Mouse (Mus musculus) MEL (cell line): ENCODE measurements around the gene Ak6.
A peak's percentile ranks its signal among the peaks of the same experiment; 100 is the strongest.

ENCODE experiments used
- BHLHE40 ChIP-seq: IDR thresholded peaks from 2 replicates; pipeline ENCODE4 v1.6.1; 2012; ENCODE audit warnings: low read depth, mild to moderate bottlenecking, inconsistent platforms, low read length, improper control_type of control experiment, borderline replicate concordance
- MAZ ChIP-seq: IDR thresholded peaks from 2 replicates; pipeline ENCODE4 v1.6.1; 2012; ENCODE audit warnings: low read depth, mild to moderate bottlenecking, inconsistent platforms, low read length, improper control_type of control experiment
- POLR2AphosphoS2 ChIP-seq: IDR thresholded peaks from 2 replicates; pipeline ENCODE4 v1.6.1; 2011; ENCODE audit warnings: low read length, improper control_type of control experiment
- SMC3 ChIP-seq: IDR thresholded peaks from 2 replicates; pipeline ENCODE4 v1.6.1; 2011; ENCODE audit warnings: low read depth, low read length, improper control_type of control experiment
- UBTF ChIP-seq: IDR thresholded peaks from 2 replicates; pipeline ENCODE4 v1.6.1; 2012; ENCODE audit warnings: low read depth, mild to moderate bottlenecking, inconsistent platforms, low read length, improper control_type of control experiment, moderate library complexity, borderline replicate concordance; ENCODE audit not compliant: insufficient read depth
- ZMIZ1 ChIP-seq: IDR thresholded peaks from 2 replicates; pipeline ENCODE4 v1.6.1; 2012; ENCODE audit warnings: low read depth, mild to moderate bottlenecking, inconsistent platforms, low read length, improper control_type of control experiment, moderate library complexity

- TF ChIP-seq POLR2AphosphoS2 (no peak), ZMIZ1 (no peak), BHLHE40 (no peak), SMC3 (peak; percentile 67), UBTF (no peak), MAZ (no peak)
Measured at GRCm38 (mm10) chr13:100612903-100613302, 37.9 kb upstream of the Ak6 start.
